Mouse (Mus musculus): Measurements from ENCODE around the gene Npas2.

Npas2 gene

GRCm38 (mm10) chr1:39384914-39385313 lies 191.4 kb downstream of the Npas2 start:
- no peak for DNase-seq

GRCm38 (mm10) chr1:39386456-39386855 lies 192.9 kb downstream of the Npas2 start:
- no peak for DNase-seq

GRCm38 (mm10) chr1:39387497-39387896 lies 194.0 kb downstream of the Npas2 start:
- no peak for DNase-seq

- no peak for DNase-seq
Measured at GRCm38 (mm10) chr1:39388163-39388562, 194.6 kb downstream of the Npas2 start.

- no peak for DNase-seq
Measured at GRCm38 (mm10) chr1:39389338-39389737, 195.8 kb downstream of the Npas2 start.

- DNase-seq, result no peak
Measured at GRCm38 (mm10) chr1:39391652-39392051, 198.1 kb downstream of the Npas2 start.

GRCm38 (mm10) chr1:39392189-39392588 lies 198.7 kb downstream of the Npas2 start:
- peak; percentile 53 to 79 for DNase-seq

GRCm38 (mm10) chr1:39393217-39393867 lies 199.8 kb downstream of the Npas2 start:
- DNase-seq, result no peak

GRCm38 (mm10) chr1:39394096-39394495 lies 200.6 kb downstream of the Npas2 start:
- peak in 1 of 2 experiments; percentile 16 for DNase-seq

- no peak for DNase-seq
Measured at GRCm38 (mm10) chr1:39394650-39395049, 201.1 kb downstream of the Npas2 start.

GRCm38 (mm10) chr1:39396347-39396746 lies 202.8 kb downstream of the Npas2 start:
- no peak for DNase-seq

GRCm38 (mm10) chr1:39398284-39398683 lies 204.8 kb downstream of the Npas2 start:
- DNase-seq, result no peak

- DNase-seq, result no peak
Measured at GRCm38 (mm10) chr1:39399228-39399627, 205.7 kb downstream of the Npas2 start.

GRCm38 (mm10) chr1:39400173-39400572 lies 206.6 kb downstream of the Npas2 start:
- no peak for DNase-seq

GRCm38 (mm10) chr1:39407108-39407507 lies 213.6 kb downstream of the Npas2 start:
- DNase-seq, result no peak

GRCm38 (mm10) chr1:39408123-39408522 lies 214.6 kb downstream of the Npas2 start:
- DNase-seq, result peak; percentile 11 to 13

GRCm38 (mm10) chr1:39408668-39409067 lies 215.1 kb downstream of the Npas2 start:
- no peak for DNase-seq

GRCm38 (mm10) chr1:39410085-39410821 lies 216.7 kb downstream of the Npas2 start:
- DNase-seq, result peak; percentile 18 to 23
